Mouse (Mus musculus): Measurements from ENCODE around the gene Cnn3. TPM values are rescaled to one million over a fixed set of nuclear protein-coding genes. Genes with fewer than 3 reads are reported as not detected.

Gene Cnn3
- polyA plus RNA-seq, 1 experiment from 2014 or later, result 128 TPM

- peak overlapping the region; percentile 66 for H3K27ac ChIP-seq (ENCODE audit: low read depth)
- DNase-seq (no peak), ATAC-seq (no peak)
- no peak overlapping the region for H3K4me2 ChIP-seq (ENCODE audit: low read depth, low read length)
- H3K36me3 ChIP-seq (replicated peaks; ENCODE audit: insufficient read depth, low read length), result peaks cover 19% of the 10 kb centered on the region
- no peak overlapping the region for H3K4me3 ChIP-seq (ENCODE audit: low read depth, low read length)
- H3K4me1 ChIP-seq (ENCODE audit: insufficient read depth), result peaks cover 20% of the 10 kb centered on the region
- 84% methylated on average over 8 of the region's 8 CpGs for WGBS (ENCODE audit: insufficient replicate concordance)
- no peak overlapping the region for H3K9ac ChIP-seq (replicated peaks)
- H3K9me3 ChIP-seq (ENCODE audit: low read length), result no peaks in the 10 kb centered on the region
- no peaks in the 10 kb centered on the region for H3K27me3 ChIP-seq (ENCODE audit: insufficient read depth, low read length)
- TF ChIP-seq EP300 (IDR thresholded peaks at IDR 0.05; ENCODE audit: low read depth) (no peak), CTCF (IDR thresholded peaks at IDR 0.05; ENCODE audit: low read depth) (no peak)
Measured at GRCm38 (mm10) chr3:121448606-121449005, 22.3 kb downstream of the Cnn3 start.

GRCm38 (mm10) chr3:121449527-121449926, 23.2 kb downstream of the Cnn3 start:
- Histone ChIP-seq H3K9me3 (ENCODE audit: low read length) (no peaks in the 10 kb centered on the region), H3K9ac (replicated peaks) (no peak overlapping the region), H3K27me3 (ENCODE audit: insufficient read depth, low read length) (no peaks in the 10 kb centered on the region), H3K4me2 (ENCODE audit: low read depth, low read length) (no peak overlapping the region), H3K36me3 (replicated peaks; ENCODE audit: insufficient read depth, low read length) (peaks cover 22% of the 10 kb centered on the region), H3K27ac (ENCODE audit: low read depth) (0 out of 2 replicates have a peak overlapping the region, but pooled peaks have one; percentile 12), H3K4me3 (ENCODE audit: low read depth, low read length) (no peak overlapping the region), H3K4me1 (ENCODE audit: insufficient read depth) (peaks cover 18% of the 10 kb centered on the region)
- ATAC-seq (peak; percentile 76), DNase-seq (peak; percentile 44)
- WGBS (ENCODE audit: insufficient replicate concordance), result 68% methylated on average over 8 of the region's 8 CpGs
- TF ChIP-seq CTCF (IDR thresholded peaks at IDR 0.05; ENCODE audit: low read depth) (no peak), EP300 (IDR thresholded peaks at IDR 0.05; ENCODE audit: low read depth) (peak; percentile 83)

GRCm38 (mm10) chr3:121451404-121451803, 25.1 kb downstream of the Cnn3 start:
- TF ChIP-seq EP300 (IDR thresholded peaks at IDR 0.05; ENCODE audit: low read depth) (no peak), CTCF (IDR thresholded peaks at IDR 0.05; ENCODE audit: low read depth) (no peak)
- no peaks in the 10 kb centered on the region for H3K9me3 ChIP-seq (ENCODE audit: low read length)
- DNase-seq, result no peak
- H3K4me2 ChIP-seq (ENCODE audit: low read depth, low read length), result no peak overlapping the region
- no peak overlapping the region for H3K27ac ChIP-seq (ENCODE audit: low read depth)
- peaks cover 15% of the 10 kb centered on the region for H3K4me1 ChIP-seq (ENCODE audit: insufficient read depth)
- no peak for ATAC-seq
- H3K36me3 ChIP-seq (replicated peaks; ENCODE audit: insufficient read depth, low read length), result peaks cover 40% of the 10 kb centered on the region
- no peak overlapping the region for H3K4me3 ChIP-seq (ENCODE audit: low read depth, low read length)
- no peaks in the 10 kb centered on the region for H3K27me3 ChIP-seq (ENCODE audit: insufficient read depth, low read length)
- H3K9ac ChIP-seq (replicated peaks), result no peak overlapping the region
- 80% methylated on average over 10 of the region's 10 CpGs for WGBS (ENCODE audit: insufficient replicate concordance)

GRCm38 (mm10) chr3:121458545-121459492, 32.5 kb downstream of the Cnn3 start:
- Histone ChIP-seq H3K9ac (replicated peaks) (no peak overlapping the region), H3K27me3 (ENCODE audit: insufficient read depth, low read length) (no peaks in the 10 kb centered on the region), H3K4me1 (ENCODE audit: insufficient read depth) (peaks cover 5% of the 10 kb centered on the region; the same call in 1 of the 2 replicates), H3K9me3 (ENCODE audit: low read length) (no peaks in the 10 kb centered on the region), H3K4me2 (ENCODE audit: low read depth, low read length) (no peak overlapping the region), H3K4me3 (ENCODE audit: low read depth, low read length) (no peak overlapping the region), H3K36me3 (replicated peaks; ENCODE audit: insufficient read depth, low read length) (peaks cover 34% of the 10 kb centered on the region), H3K27ac (ENCODE audit: low read depth) (no peak overlapping the region)
- TF ChIP-seq CTCF (IDR thresholded peaks at IDR 0.05; ENCODE audit: low read depth) (no peak), EP300 (IDR thresholded peaks at IDR 0.05; ENCODE audit: low read depth) (no peak)
- DNase-seq, result no peak
- ATAC-seq, result peak; percentile 29; the same call in 1 of the 2 replicates
- WGBS (ENCODE audit: insufficient replicate concordance), result 50% methylated on average over 14 of the region's 14 CpGs

GRCm38 (mm10) chr3:121460473-121461193, 34.3 kb downstream of the Cnn3 start:
- DNase-seq, result peak; percentile 27
- Histone ChIP-seq H3K4me2 (ENCODE audit: low read depth, low read length) (peak overlapping the region; percentile 35; the same call in 1 of the 2 replicates), H3K27ac (ENCODE audit: low read depth) (peak overlapping the region; percentile 46)

GRCm38 (mm10) chr3:121461477-121461876, 35.2 kb downstream of the Cnn3 start:
- WGBS (ENCODE audit: insufficient replicate concordance), result 78% methylated on average over 13 of the region's 13 CpGs
- no peak overlapping the region for H3K4me2 ChIP-seq (ENCODE audit: low read depth, low read length)

More at GRCm38 (mm10) chr3:121460473-121461193, 34.3 kb downstream of the Cnn3 start:
- 51% methylated on average over 16 of the region's 16 CpGs for WGBS (ENCODE audit: insufficient replicate concordance)
- Histone ChIP-seq H3K27me3 (ENCODE audit: insufficient read depth, low read length) (no peaks in the 10 kb centered on the region), H3K4me3 (ENCODE audit: low read depth, low read length) (no peak overlapping the region), H3K4me1 (ENCODE audit: insufficient read depth) (peaks cover 5% of the 10 kb centered on the region; the same call in 1 of the 2 replicates), H3K9ac (replicated peaks) (no peak overlapping the region), H3K9me3 (ENCODE audit: low read length) (no peaks in the 10 kb centered on the region), H3K36me3 (replicated peaks; ENCODE audit: insufficient read depth, low read length) (peaks cover 21% of the 10 kb centered on the region)
- peak; percentile 91 for ATAC-seq
- TF ChIP-seq CTCF (IDR thresholded peaks at IDR 0.05; ENCODE audit: low read depth), result no peak
- peak; percentile 92 for TF ChIP-seq EP300 (IDR thresholded peaks at IDR 0.05; ENCODE audit: low read depth)

More at GRCm38 (mm10) chr3:121461477-121461876, 35.2 kb downstream of the Cnn3 start:
- TF ChIP-seq EP300 (IDR thresholded peaks at IDR 0.05; ENCODE audit: low read depth) (no peak), CTCF (IDR thresholded peaks at IDR 0.05; ENCODE audit: low read depth) (no peak)
- Histone ChIP-seq H3K4me1 (ENCODE audit: insufficient read depth) (peaks cover 5% of the 10 kb centered on the region; the same call in 1 of the 2 replicates), H3K27me3 (ENCODE audit: insufficient read depth, low read length) (no peaks in the 10 kb centered on the region), H3K36me3 (replicated peaks; ENCODE audit: insufficient read depth, low read length) (peaks cover 12% of the 10 kb centered on the region), H3K9ac (replicated peaks) (no peak overlapping the region), H3K27ac (ENCODE audit: low read depth) (no peak overlapping the region), H3K4me3 (ENCODE audit: low read depth, low read length) (no peak overlapping the region), H3K9me3 (ENCODE audit: low read length) (no peaks in the 10 kb centered on the region)
- ATAC-seq (no peak), DNase-seq (no peak)

All from liver, postnatal 0 days (tissue).